Mouse (Mus musculus): ENCODE measurements at regions not wholly inside any gene's neighbourhood (a gene's known extent, or its start where the extent isn't known, plus 50 kb on each side); places are given as distances from the start of the nearest gene placed in this dataset.
A peak's percentile ranks its signal among the peaks of the same experiment; 100 is the strongest.

DNA sequence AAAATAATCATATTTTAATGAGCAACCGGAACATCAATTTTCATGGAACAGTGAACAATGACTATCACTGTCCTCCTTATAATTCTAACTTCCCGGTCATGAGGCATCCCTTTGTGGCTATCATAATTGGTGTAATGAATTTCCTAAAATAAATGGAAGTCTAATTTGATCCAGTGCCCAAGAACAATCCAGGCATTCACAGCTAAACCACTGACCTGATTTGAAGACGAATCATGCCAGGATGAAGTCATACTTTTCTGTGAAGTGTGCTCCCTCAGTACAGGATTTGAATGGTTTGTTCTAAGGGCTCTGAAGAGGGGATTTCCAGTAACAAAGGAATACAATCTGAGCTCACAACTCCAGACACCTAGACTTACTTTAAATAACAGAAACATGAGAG lies 614.5 kb upstream of the Adamts5 start:
- peak; percentile 65 for DNase-seq (ENCODE audit: low spot score)
- TF ChIP-seq CTCF (IDR thresholded peaks at IDR 0.05): no peak

DNA sequence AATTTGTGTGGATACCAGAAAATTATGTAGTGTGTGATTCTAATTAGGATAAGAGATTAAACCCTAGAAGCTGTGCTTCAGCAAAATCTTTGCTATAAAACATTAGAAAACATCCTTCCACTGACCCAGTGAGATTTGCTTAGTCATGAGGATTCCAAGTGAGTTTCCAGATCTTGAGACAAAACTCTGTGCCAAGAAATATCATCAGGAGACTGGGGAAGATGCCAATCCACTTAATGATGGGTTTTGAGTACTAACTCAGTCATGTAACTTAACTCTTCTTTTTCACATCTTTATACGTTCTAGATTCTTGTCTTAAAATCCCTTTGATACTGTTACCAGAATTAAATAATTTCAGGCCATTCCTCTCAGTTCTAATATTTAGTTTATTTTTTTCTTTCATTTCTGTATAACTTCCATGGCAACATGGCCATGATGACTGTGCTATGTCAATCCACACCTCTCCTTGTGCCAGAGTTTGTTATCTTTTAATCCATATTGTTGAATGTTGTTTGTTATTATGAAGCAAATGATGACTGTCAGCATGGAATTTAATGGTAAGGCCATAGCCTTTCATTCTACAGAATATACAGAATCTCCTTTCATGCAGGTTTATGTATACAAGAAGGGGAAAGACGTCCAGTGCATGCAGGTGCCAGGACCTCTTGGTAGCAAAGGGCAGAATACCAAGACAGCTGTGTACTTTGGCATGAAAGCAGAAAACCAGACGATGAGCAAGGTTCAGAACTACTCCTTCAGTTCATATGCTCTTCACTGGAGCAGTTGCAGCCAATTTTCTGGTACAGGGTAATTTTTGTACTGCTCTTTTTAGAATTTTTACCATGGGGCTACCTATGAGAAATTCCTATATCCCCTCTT lies 599.7 kb upstream of the Adamts5 start:
- WGBS: 70% methylated on average over 3 of the region's 3 CpGs
- H3K9me3 ChIP-seq (ENCODE audit: low read length): no peaks in the 10 kb centered on the region
- H3K27me3 ChIP-seq (ENCODE audit: insufficient read depth, low read length): no peaks in the 10 kb centered on the region
- H3K9ac ChIP-seq (replicated peaks; ENCODE audit: low read length, poor library complexity, severe bottlenecking): no peak overlapping the region
- no peak overlapping the region for H3K4me2 ChIP-seq (ENCODE audit: low read depth, low read length, poor library complexity, severe bottlenecking)
- H3K36me3 ChIP-seq (ENCODE audit: insufficient read depth, low read length): no peaks in the 10 kb centered on the region
- no peak overlapping the region for H3K4me3 ChIP-seq (ENCODE audit: low read depth, low read length)
- H3K4me1 ChIP-seq (ENCODE audit: insufficient read depth, low read length): no peaks in the 10 kb centered on the region
- no peak for TF ChIP-seq CTCF (IDR thresholded peaks at IDR 0.05)
- H3K27ac ChIP-seq (ENCODE audit: low read depth, low read length): no peak overlapping the region
- DNase-seq (ENCODE audit: low spot score) (peak; percentile 2), ATAC-seq (ENCODE audit: low FRiP score) (no peak)

More for the DNA sequence above, 614.5 kb upstream of the Adamts5 start:
- WGBS: 47% methylated on average over 3 of the region's 3 CpGs
- no peaks in the 10 kb centered on the region for H3K36me3 ChIP-seq (ENCODE audit: insufficient read depth, low read length)
- H3K27me3 ChIP-seq (ENCODE audit: insufficient read depth, low read length): no peaks in the 10 kb centered on the region
- H3K27ac ChIP-seq (ENCODE audit: low read depth, low read length): no peak overlapping the region
- H3K4me1 ChIP-seq (ENCODE audit: insufficient read depth, low read length): no peaks in the 10 kb centered on the region
- H3K9ac ChIP-seq (replicated peaks; ENCODE audit: low read length, poor library complexity, severe bottlenecking): no peak overlapping the region
- no peak overlapping the region for H3K4me3 ChIP-seq (ENCODE audit: low read depth, low read length)
- H3K4me2 ChIP-seq (ENCODE audit: low read depth, low read length, poor library complexity, severe bottlenecking): no peak overlapping the region
- peak; percentile 70; the same call in 1 of the 2 replicates for ATAC-seq (ENCODE audit: low FRiP score)
- no peaks in the 10 kb centered on the region for H3K9me3 ChIP-seq (ENCODE audit: low read length)

- no peaks in the 10 kb centered on the region for H3K4me1 ChIP-seq (ENCODE audit: insufficient read depth, low read length)
- H3K4me3 ChIP-seq (ENCODE audit: low read depth, low read length): no peak overlapping the region
- no peak overlapping the region for H3K4me2 ChIP-seq (ENCODE audit: low read depth, low read length, poor library complexity, severe bottlenecking)
- no peak overlapping the region for H3K27ac ChIP-seq (ENCODE audit: low read depth, low read length)
- ATAC-seq (ENCODE audit: low FRiP score): no peak
- H3K9ac ChIP-seq (replicated peaks; ENCODE audit: low read length, poor library complexity, severe bottlenecking): no peak overlapping the region
- 62% methylated on average over 1 of the region's 1 CpGs for WGBS
- H3K9me3 ChIP-seq (ENCODE audit: low read length): no peaks in the 10 kb centered on the region
- DNase-seq (ENCODE audit: low spot score): no peak
- no peaks in the 10 kb centered on the region for H3K36me3 ChIP-seq (ENCODE audit: insufficient read depth, low read length)
- no peak for TF ChIP-seq CTCF (IDR thresholded peaks at IDR 0.05)
- no peaks in the 10 kb centered on the region for H3K27me3 ChIP-seq (ENCODE audit: insufficient read depth, low read length)
Observed at GRCm38 (mm10) chr16:86475145-86475544, 573.5 kb upstream of the Adamts5 start.

- Histone ChIP-seq H3K36me3 (ENCODE audit: insufficient read depth, low read length) (no peaks in the 10 kb centered on the region), H3K27ac (ENCODE audit: low read depth, low read length) (no peak overlapping the region), H3K27me3 (ENCODE audit: insufficient read depth, low read length) (no peaks in the 10 kb centered on the region), H3K4me3 (ENCODE audit: low read depth, low read length) (no peak overlapping the region), H3K9me3 (ENCODE audit: low read length) (no peaks in the 10 kb centered on the region), H3K4me1 (ENCODE audit: insufficient read depth, low read length) (no peaks in the 10 kb centered on the region), H3K4me2 (ENCODE audit: low read depth, low read length, poor library complexity, severe bottlenecking) (no peak overlapping the region), H3K9ac (replicated peaks; ENCODE audit: low read length, poor library complexity, severe bottlenecking) (no peak overlapping the region)
- ATAC-seq (ENCODE audit: low FRiP score) (no peak), DNase-seq (ENCODE audit: low spot score) (no peak)
- TF ChIP-seq CTCF (IDR thresholded peaks at IDR 0.05): no peak
- 52% methylated on average over 4 of the region's 4 CpGs for WGBS
Observed at GRCm38 (mm10) chr16:86473059-86473740, 571.6 kb upstream of the Adamts5 start.

DNA sequence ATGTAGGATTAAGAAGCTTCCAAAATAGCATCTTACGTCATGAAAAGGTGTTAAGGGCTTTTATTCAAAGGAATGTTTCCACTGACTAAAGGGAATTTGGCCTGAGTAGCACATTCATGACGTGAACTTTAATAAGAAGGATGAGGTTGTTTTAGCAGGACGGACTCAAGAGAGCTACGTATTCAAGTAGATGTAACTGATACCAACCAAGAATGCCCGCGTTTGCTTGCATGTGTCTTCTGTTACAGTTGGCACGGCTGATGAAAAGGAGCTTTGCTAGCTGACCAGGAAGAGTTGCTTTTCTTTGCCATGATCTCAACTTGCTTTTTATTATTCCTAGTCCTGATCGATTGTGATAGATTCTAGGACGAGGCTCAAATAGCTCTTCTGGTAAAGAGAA lies 559.4 kb upstream of the Adamts5 start:
- Histone ChIP-seq H3K4me1 (ENCODE audit: insufficient read depth, low read length) (no peaks in the 10 kb centered on the region), H3K9ac (replicated peaks; ENCODE audit: low read length, poor library complexity, severe bottlenecking) (no peak overlapping the region), H3K9me3 (ENCODE audit: low read length) (no peaks in the 10 kb centered on the region), H3K4me3 (ENCODE audit: low read depth, low read length) (no peak overlapping the region), H3K36me3 (ENCODE audit: insufficient read depth, low read length) (no peaks in the 10 kb centered on the region), H3K27ac (ENCODE audit: low read depth, low read length) (no peak overlapping the region), H3K4me2 (ENCODE audit: low read depth, low read length, poor library complexity, severe bottlenecking) (no peak overlapping the region), H3K27me3 (ENCODE audit: insufficient read depth, low read length) (no peaks in the 10 kb centered on the region)
- no peak for TF ChIP-seq CTCF (IDR thresholded peaks at IDR 0.05)
- DNase-seq (ENCODE audit: low spot score) (no peak), ATAC-seq (ENCODE audit: low FRiP score) (no peak)
- 83% methylated on average over 9 of the region's 9 CpGs for WGBS

DNA sequence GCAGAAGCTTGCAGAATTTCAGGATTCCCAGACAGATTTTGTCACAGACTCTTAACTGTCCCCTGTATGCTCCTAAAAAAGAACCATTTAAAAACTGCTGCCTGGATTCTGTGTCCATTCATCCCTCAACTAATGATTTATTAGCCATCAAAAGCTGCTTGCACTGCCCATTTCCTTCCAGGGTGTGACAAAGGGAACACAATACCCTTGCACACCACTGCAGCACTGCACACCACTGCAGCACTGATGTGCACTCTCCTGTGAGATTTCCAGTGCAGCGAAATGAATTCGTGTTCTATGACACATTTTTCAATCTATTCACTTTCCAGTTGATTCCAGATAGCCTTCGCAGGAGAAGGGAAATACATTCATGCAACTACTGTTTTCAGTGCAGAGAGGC lies 555.0 kb upstream of the Adamts5 start:
- Histone ChIP-seq H3K27me3 (ENCODE audit: insufficient read depth, low read length) (no peaks in the 10 kb centered on the region), H3K27ac (ENCODE audit: low read depth, low read length) (no peak overlapping the region), H3K36me3 (ENCODE audit: insufficient read depth, low read length) (no peaks in the 10 kb centered on the region), H3K9ac (replicated peaks; ENCODE audit: low read length, poor library complexity, severe bottlenecking) (no peak overlapping the region), H3K9me3 (ENCODE audit: low read length) (no peaks in the 10 kb centered on the region), H3K4me3 (ENCODE audit: low read depth, low read length) (no peak overlapping the region), H3K4me1 (ENCODE audit: insufficient read depth, low read length) (no peaks in the 10 kb centered on the region), H3K4me2 (ENCODE audit: low read depth, low read length, poor library complexity, severe bottlenecking) (no peak overlapping the region)
- no peak for DNase-seq (ENCODE audit: low spot score)
- no peak for ATAC-seq (ENCODE audit: low FRiP score)
- WGBS: 76% methylated on average over 3 of the region's 3 CpGs
- no peak for TF ChIP-seq CTCF (IDR thresholded peaks at IDR 0.05)

Data from midbrain, postnatal 0 days (tissue).